Mouse (Mus musculus): ENCODE measurements around the gene Txlna.

The Txlna gene

GRCm38 (mm10) chr4:129588865-129589264 is 52.0 kb downstream of the Txlna start:
- no peak for DNase-seq (ENCODE audit: low spot score)

GRCm38 (mm10) chr4:129586943-129587342 is 53.9 kb downstream of the Txlna start:
- DNase-seq (ENCODE audit: low spot score), result no peak

GRCm38 (mm10) chr4:129585773-129586172 is 55.1 kb downstream of the Txlna start:
- no peak for DNase-seq (ENCODE audit: low spot score)

GRCm38 (mm10) chr4:129584884-129585608 is 55.8 kb downstream of the Txlna start:
- peak; percentile 83 for DNase-seq (ENCODE audit: low spot score)

GRCm38 (mm10) chr4:129584370-129584769 is 56.5 kb downstream of the Txlna start:
- DNase-seq (ENCODE audit: low spot score), result no peak

GRCm38 (mm10) chr4:129582251-129582650 is 58.6 kb downstream of the Txlna start:
- no peak for DNase-seq (ENCODE audit: low spot score)

- DNase-seq (ENCODE audit: low spot score), result no peak
Measured at GRCm38 (mm10) chr4:129580347-129580746, 60.5 kb downstream of the Txlna start.

GRCm38 (mm10) chr4:129578466-129578865 is 62.4 kb downstream of the Txlna start, which contains the start of gene Fam167b:
TSS of gene Fam167b (minus strand) at chr4:129578549.
- no peak for DNase-seq (ENCODE audit: low spot score)

GRCm38 (mm10) chr4:129577688-129578087 is 63.2 kb downstream of the Txlna start:
- no peak for DNase-seq (ENCODE audit: low spot score)

GRCm38 (mm10) chr4:129576863-129577491 is 63.9 kb downstream of the Txlna start:
- DNase-seq (ENCODE audit: low spot score), result peak; percentile 48
